Mouse (Mus musculus) heart, embryonic 13.5 days (tissue): Measurements from ENCODE around the gene Galnt10. TPM values are rescaled to one million over a fixed set of nuclear protein-coding genes. Genes with fewer than 3 reads are reported as not detected.

Experiments used
- ATAC-seq: fragments of 200-750 bp; cut with Nextera tagmentation; 2 replicates; pipeline ENCODE4 v1.8.0; 2017; ENCODE audit warnings: moderate TSS enrichment; ENCODE audit not compliant: insufficient number of reproducible peaks, low FRiP score, low TSS enrichment; ENCODE audit errors: extremely low read depth
- H3K27ac ChIP-seq: fragments of 300-500 bp; sonication (generic); replicated peaks from 2 replicates; pipeline ENCODE4 v1.5.1; 2015; ENCODE audit warnings: moderate library complexity, mild to moderate bottlenecking, inconsistent platforms
- H3K27me3 ChIP-seq: fragments of 300-500 bp; sonication (generic); replicated peaks from 2 replicates; pipeline ENCODE4 v1.6.1; 2015; ENCODE audit warnings: mild to moderate bottlenecking, inconsistent platforms
- H3K36me3 ChIP-seq: fragments of 300-500 bp; sonication (generic); 2 replicates; pipeline ENCODE4 v1.6.1; 2015; ENCODE audit warnings: mild to moderate bottlenecking, inconsistent platforms
- H3K4me1 ChIP-seq: fragments of 300-500 bp; sonication (generic); 2 replicates; pipeline ENCODE4 v1.6.1; 2015; ENCODE audit warnings: inconsistent platforms
- H3K4me2 ChIP-seq: fragments of 300-500 bp; sonication (generic); 2 replicates; pipeline ENCODE4 v1.6.1; 2015; ENCODE audit warnings: inconsistent platforms, mild to moderate bottlenecking, moderate library complexity
- H3K4me3 ChIP-seq: fragments of 300-500 bp; sonication (generic); 2 replicates; pipeline ENCODE4 v1.5.1; 2015; ENCODE audit warnings: moderate library complexity, mild to moderate bottlenecking, inconsistent platforms
- H3K9ac ChIP-seq: fragments of 300-500 bp; sonication (generic); 2 replicates; pipeline ENCODE4 v1.6.1; 2015; ENCODE audit warnings: inconsistent platforms, mild to moderate bottlenecking, moderate library complexity
- H3K9me3 ChIP-seq: fragments of 300-500 bp; sonication (generic); 2 replicates; pipeline ENCODE4 v1.6.1; 2016; ENCODE audit warnings: inconsistent platforms
- whole genome bisulfite sequencing: fragments of 180-500 bp; shearing (Covaris S2); methylation state at CpG from one replicate; pipeline ENCODE4 v1.1.7; 2015; ENCODE audit warnings: mixed read lengths; 5-methylcytosine and 5-hydroxymethylcytosine counted together
- polyA plus RNA-seq: library from polyadenylated mRNA; unstranded; fragments of >200 nt; fragmentation: Nextera tagmentation; extraction: Ambion mirVana; gene quantifications from 2 replicates; pipeline ENCODE4 v1.2.1, GENCODE M21; 2015

Galnt10 gene
- polyA plus RNA-seq, 1 experiment from 2014 or later: 11.4 TPM

GRCm38 (mm10) chr11:57673977-57674687, 28.9 kb downstream of the Galnt10 start:
- no peak overlapping the region for H3K4me3 ChIP-seq
- peak overlapping the region; percentile 89 for H3K27ac ChIP-seq
- WGBS: 52% methylated on average over 12 of the region's 12 CpGs
- peak overlapping the region; percentile 47 for H3K9ac ChIP-seq
- no peaks in the 10 kb centered on the region for H3K36me3 ChIP-seq
- H3K27me3 ChIP-seq: no peaks in the 10 kb centered on the region
- H3K9me3 ChIP-seq: no peaks in the 10 kb centered on the region
- peak overlapping the region; percentile 24 for H3K4me2 ChIP-seq
- peaks cover 60% of the 10 kb centered on the region for H3K4me1 ChIP-seq
- no peak for ATAC-seq

GRCm38 (mm10) chr11:57677261-57677660, 32.0 kb downstream of the Galnt10 start:
- Histone ChIP-seq H3K4me3 (no peak overlapping the region), H3K4me1 (peaks cover 54% of the 10 kb centered on the region), H3K4me2 (no peak overlapping the region), H3K9me3 (no peaks in the 10 kb centered on the region), H3K9ac (no peak overlapping the region), H3K27ac (no peak overlapping the region), H3K36me3 (no peaks in the 10 kb centered on the region), H3K27me3 (no peaks in the 10 kb centered on the region)
- 24% methylated on average over 3 of the region's 3 CpGs for WGBS
- ATAC-seq: no peak

DNA sequence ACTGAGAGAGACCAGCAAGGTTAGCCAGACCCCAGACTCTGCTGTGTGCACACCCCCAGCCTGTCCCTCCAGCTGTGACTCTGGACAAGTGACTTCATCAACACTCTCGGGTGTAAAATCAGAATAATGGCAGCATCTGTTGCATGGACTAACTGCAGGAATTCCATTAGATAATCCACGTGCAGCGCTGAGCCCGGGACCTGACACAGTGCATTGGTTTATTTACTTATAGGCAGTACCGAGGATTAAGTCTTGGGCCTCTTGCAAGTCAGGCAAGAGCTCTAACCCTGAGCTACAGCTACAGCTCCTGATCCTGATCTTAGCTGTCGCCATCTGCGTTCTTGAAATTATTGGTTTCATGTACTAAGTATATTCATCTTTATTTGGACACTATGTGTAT, 37.3 kb downstream of the Galnt10 start:
- no peak overlapping the region for H3K9ac ChIP-seq
- peaks cover 49% of the 10 kb centered on the region for H3K4me1 ChIP-seq
- no peak for ATAC-seq
- no peak overlapping the region for H3K27ac ChIP-seq
- H3K4me2 ChIP-seq: no peak overlapping the region
- H3K36me3 ChIP-seq: no peaks in the 10 kb centered on the region
- no peaks in the 10 kb centered on the region for H3K9me3 ChIP-seq
- H3K27me3 ChIP-seq: no peaks in the 10 kb centered on the region
- WGBS: 49% methylated on average over 7 of the region's 7 CpGs
- H3K4me3 ChIP-seq: no peak overlapping the region

DNA sequence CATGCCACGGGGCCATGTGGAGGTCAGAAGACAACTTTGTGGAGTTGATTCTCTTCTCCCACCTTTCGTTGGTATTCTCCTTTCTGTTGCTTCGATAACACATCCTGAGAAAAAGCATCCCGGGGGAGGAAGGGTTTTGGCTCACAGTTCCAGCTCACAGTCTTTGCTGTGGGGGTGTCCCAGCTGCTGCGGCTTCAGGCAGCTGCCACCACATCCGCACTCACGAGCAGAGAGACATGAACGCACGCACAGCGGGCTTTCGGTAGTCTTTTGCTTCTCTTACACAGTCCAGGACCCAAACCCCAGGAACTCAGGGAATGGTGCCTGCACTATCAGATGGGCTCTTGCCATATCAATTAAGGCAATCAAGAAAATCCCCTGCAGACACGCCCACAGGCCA, 37.9 kb downstream of the Galnt10 start:
- Histone ChIP-seq H3K9me3 (no peaks in the 10 kb centered on the region), H3K4me1 (peaks cover 51% of the 10 kb centered on the region), H3K4me2 (no peak overlapping the region), H3K27ac (no peak overlapping the region), H3K4me3 (no peak overlapping the region), H3K27me3 (no peaks in the 10 kb centered on the region), H3K9ac (no peak overlapping the region), H3K36me3 (no peaks in the 10 kb centered on the region)
- 63% methylated on average over 12 of the region's 12 CpGs for WGBS
- ATAC-seq: no peak

DNA sequence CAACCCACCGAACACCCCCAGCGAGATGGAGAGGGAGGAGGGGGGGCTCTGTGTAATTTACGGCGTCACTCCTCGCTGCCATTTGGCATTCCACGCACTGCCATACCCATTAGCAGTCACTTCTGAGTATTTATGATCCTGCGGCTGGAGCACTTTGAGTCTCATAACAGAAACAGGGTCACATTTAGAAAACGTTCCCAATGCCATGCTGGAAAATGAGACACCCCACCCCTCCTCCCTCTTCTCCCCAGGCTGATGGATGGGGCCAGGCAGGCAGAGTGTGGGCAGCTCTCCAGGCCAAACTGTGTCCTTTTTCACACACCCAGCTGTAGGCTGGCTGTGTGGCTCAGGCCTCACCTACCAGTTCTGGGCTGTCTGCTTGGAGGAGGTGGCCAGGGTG, 38.7 kb downstream of the Galnt10 start:
- ATAC-seq: no peak
- Histone ChIP-seq H3K4me2 (no peak overlapping the region), H3K27ac (no peak overlapping the region), H3K9ac (0 out of 2 replicates have a peak overlapping the region, but pooled peaks have one; percentile 19), H3K27me3 (no peaks in the 10 kb centered on the region), H3K4me3 (no peak overlapping the region), H3K36me3 (no peaks in the 10 kb centered on the region), H3K4me1 (peaks cover 59% of the 10 kb centered on the region), H3K9me3 (no peaks in the 10 kb centered on the region)
- WGBS: 60% methylated on average over 8 of the region's 8 CpGs

GRCm38 (mm10) chr11:57684891-57685290, 39.6 kb downstream of the Galnt10 start:
- H3K9ac ChIP-seq: no peak overlapping the region
- no peak overlapping the region for H3K4me3 ChIP-seq
- no peaks in the 10 kb centered on the region for H3K9me3 ChIP-seq
- 38% methylated on average over 5 of the region's 5 CpGs for WGBS
- ATAC-seq: no peak
- H3K27me3 ChIP-seq: no peaks in the 10 kb centered on the region
- H3K4me1 ChIP-seq: peaks cover 63% of the 10 kb centered on the region
- no peak overlapping the region for H3K4me2 ChIP-seq
- H3K36me3 ChIP-seq: no peaks in the 10 kb centered on the region
- H3K27ac ChIP-seq: no peak overlapping the region

GRCm38 (mm10) chr11:57685689-57686454, 40.6 kb downstream of the Galnt10 start:
- H3K4me1 ChIP-seq: peaks cover 63% of the 10 kb centered on the region
- no peaks in the 10 kb centered on the region for H3K9me3 ChIP-seq
- no peak for ATAC-seq
- H3K4me3 ChIP-seq: no peak overlapping the region
- H3K9ac ChIP-seq: no peak overlapping the region
- no peaks in the 10 kb centered on the region for H3K36me3 ChIP-seq
- 66% methylated on average over 10 of the region's 10 CpGs for WGBS
- H3K4me2 ChIP-seq: no peak overlapping the region
- H3K27ac ChIP-seq: no peak overlapping the region
- H3K27me3 ChIP-seq: no peaks in the 10 kb centered on the region

DNA sequence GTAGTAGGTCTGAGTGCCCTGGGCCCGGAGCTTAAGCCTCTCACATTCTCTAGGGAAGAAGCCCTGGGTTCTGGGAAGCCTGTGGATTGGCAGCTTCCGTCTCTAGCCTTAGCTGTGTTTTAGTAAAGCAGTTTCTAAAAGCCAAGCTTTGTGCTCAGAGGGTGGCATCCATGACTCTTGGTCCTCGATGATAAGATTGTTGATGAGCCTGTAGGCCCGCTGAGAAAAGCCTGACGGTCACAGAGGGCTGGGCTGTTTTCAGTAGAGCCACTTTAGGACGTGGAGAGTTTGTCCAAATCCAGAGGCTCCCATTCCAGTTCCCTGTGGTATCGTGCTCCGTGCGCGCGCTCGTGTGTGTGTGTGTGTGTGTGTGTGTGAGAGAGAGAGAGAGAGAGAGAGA, 41.6 kb downstream of the Galnt10 start:
- Histone ChIP-seq H3K9ac (no peak overlapping the region), H3K27ac (no peak overlapping the region), H3K36me3 (no peaks in the 10 kb centered on the region), H3K4me3 (no peak overlapping the region), H3K4me1 (peaks cover 56% of the 10 kb centered on the region), H3K9me3 (no peaks in the 10 kb centered on the region), H3K4me2 (no peak overlapping the region), H3K27me3 (no peaks in the 10 kb centered on the region)
- WGBS: 54% methylated on average over 12 of the region's 12 CpGs
- ATAC-seq: no peak

- Histone ChIP-seq H3K27ac (no peak overlapping the region), H3K9ac (no peak overlapping the region), H3K4me1 (peaks cover 52% of the 10 kb centered on the region), H3K4me3 (no peak overlapping the region), H3K36me3 (no peaks in the 10 kb centered on the region), H3K9me3 (no peaks in the 10 kb centered on the region), H3K4me2 (no peak overlapping the region), H3K27me3 (no peaks in the 10 kb centered on the region)
- 57% methylated on average over 9 of the region's 9 CpGs for WGBS
- ATAC-seq: no peak
Observed at GRCm38 (mm10) chr11:57687258-57687657, 42.0 kb downstream of the Galnt10 start.

DNA sequence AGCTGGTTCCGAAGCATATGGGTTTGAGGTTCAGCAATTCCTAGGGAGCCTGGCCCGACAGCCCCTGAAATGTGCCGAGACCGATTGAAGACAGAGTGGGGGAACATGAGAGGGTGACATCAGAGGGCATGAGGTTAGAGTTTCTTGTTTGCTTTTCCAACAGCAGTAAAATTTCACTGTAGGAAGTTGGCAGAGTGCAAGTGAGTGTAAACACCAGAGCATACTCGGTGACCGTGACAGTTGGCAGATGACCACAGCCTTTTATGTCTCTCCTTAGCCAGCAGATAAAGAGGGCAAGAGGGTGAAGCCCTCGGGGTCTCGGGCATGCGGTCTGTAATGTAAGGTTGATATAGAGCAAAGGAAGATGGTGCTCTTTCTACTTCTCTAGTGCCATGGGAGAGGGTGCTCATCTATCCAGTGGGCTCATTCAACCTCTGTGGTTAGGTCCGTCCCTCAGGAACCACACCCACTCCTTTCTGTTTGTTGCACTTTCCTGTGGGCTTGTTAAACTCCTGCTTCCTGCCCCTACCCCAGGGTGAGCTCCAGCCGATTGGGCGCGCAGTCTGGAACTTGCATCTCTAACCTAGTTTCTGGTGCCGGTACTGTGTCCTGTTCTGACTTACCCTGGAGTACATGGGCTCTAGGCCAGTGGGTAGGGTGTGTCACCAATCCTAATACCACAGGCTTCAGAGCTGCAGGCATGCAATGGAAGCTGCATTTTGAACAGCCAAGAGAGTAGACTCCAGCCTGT, 43.1 kb downstream of the Galnt10 start:
- H3K9ac ChIP-seq: no peak overlapping the region
- no peak overlapping the region for H3K4me3 ChIP-seq
- peaks cover 43% of the 10 kb centered on the region for H3K4me1 ChIP-seq
- WGBS: 50% methylated on average over 14 of the region's 14 CpGs
- 0 out of 2 replicates have a peak overlapping the region, but pooled peaks have one; percentile 5 for H3K4me2 ChIP-seq
- ATAC-seq: no peak
- no peaks in the 10 kb centered on the region for H3K27me3 ChIP-seq
- no peaks in the 10 kb centered on the region for H3K36me3 ChIP-seq
- no peaks in the 10 kb centered on the region for H3K9me3 ChIP-seq
- H3K27ac ChIP-seq: no peak overlapping the region

GRCm38 (mm10) chr11:57689811-57690210, 44.6 kb downstream of the Galnt10 start:
- WGBS: 73% methylated on average over 6 of the region's 6 CpGs
- H3K4me1 ChIP-seq: peaks cover 32% of the 10 kb centered on the region

More at GRCm38 (mm10) chr11:57689811-57690210, 44.6 kb downstream of the Galnt10 start:
- Histone ChIP-seq H3K36me3 (no peaks in the 10 kb centered on the region), H3K4me2 (no peak overlapping the region), H3K27ac (no peak overlapping the region), H3K9me3 (no peaks in the 10 kb centered on the region), H3K27me3 (no peaks in the 10 kb centered on the region), H3K4me3 (no peak overlapping the region), H3K9ac (no peak overlapping the region)
- no peak for ATAC-seq
